Mouse (Mus musculus): ENCODE results near the gene Phlpp1.

Gene Phlpp1

GRCm38 (mm10) chr1:106172301-106172930, 864 bp downstream of the Phlpp1 start:
- peak overlapping the region; percentile 89 for H3K4me3 ChIP-seq (replicated peaks; ENCODE audit: low read length)
- H3K27me3 ChIP-seq (ENCODE audit: insufficient read depth, low read length): peaks cover 16% of the 10 kb centered on the region
- peaks cover 24% of the 10 kb centered on the region for H3K4me1 ChIP-seq (replicated peaks; ENCODE audit: low read depth, low read length)
- no peaks in the 10 kb centered on the region for H3K9me3 ChIP-seq (ENCODE audit: low read length)
- TF ChIP-seq NANOG (IDR thresholded peaks at IDR 0.05; ENCODE audit: borderline replicate concordance, low read length) (no peak), CTCF (conservative IDR thresholded peaks at IDR 0.05; ENCODE audit: low read length) (no peak)
- no peaks in the 10 kb centered on the region for H3K36me3 ChIP-seq (ENCODE audit: insufficient read depth, low read length)

GRCm38 (mm10) chr1:106172931-106173371, 1.4 kb downstream of the Phlpp1 start:
- TF ChIP-seq CTCF (conservative IDR thresholded peaks at IDR 0.05; ENCODE audit: low read length): no peak
- H3K4me1 ChIP-seq (replicated peaks; ENCODE audit: low read depth, low read length): peaks cover 24% of the 10 kb centered on the region
- H3K27me3 ChIP-seq (ENCODE audit: insufficient read depth, low read length): peaks cover 16% of the 10 kb centered on the region
- peak overlapping the region; percentile 89 for H3K4me3 ChIP-seq (replicated peaks; ENCODE audit: low read length)
- no peaks in the 10 kb centered on the region for H3K36me3 ChIP-seq (ENCODE audit: insufficient read depth, low read length)
- H3K9me3 ChIP-seq (ENCODE audit: low read length): no peaks in the 10 kb centered on the region

GRCm38 (mm10) chr1:106173621-106174156, 2.1 kb downstream of the Phlpp1 start:
- Histone ChIP-seq H3K27me3 (ENCODE audit: insufficient read depth, low read length) (peaks cover 16% of the 10 kb centered on the region), H3K4me3 (replicated peaks; ENCODE audit: low read length) (peak overlapping the region; percentile 89), H3K9me3 (ENCODE audit: low read length) (no peaks in the 10 kb centered on the region), H3K36me3 (ENCODE audit: insufficient read depth, low read length) (no peaks in the 10 kb centered on the region), H3K4me1 (replicated peaks; ENCODE audit: low read depth, low read length) (peaks cover 24% of the 10 kb centered on the region)
- TF ChIP-seq POU5F1 (IDR thresholded peaks at IDR 0.05; ENCODE audit: borderline replicate concordance, low read length) (no peak), CTCF (conservative IDR thresholded peaks at IDR 0.05; ENCODE audit: low read length) (no peak), NANOG (IDR thresholded peaks at IDR 0.05; ENCODE audit: borderline replicate concordance, low read length) (no peak)

GRCm38 (mm10) chr1:106174598-106174997, 3.0 kb downstream of the Phlpp1 start:
- TF ChIP-seq POU5F1 (IDR thresholded peaks at IDR 0.05; ENCODE audit: borderline replicate concordance, low read length) (no peak), NANOG (IDR thresholded peaks at IDR 0.05; ENCODE audit: borderline replicate concordance, low read length) (no peak), CTCF (conservative IDR thresholded peaks at IDR 0.05; ENCODE audit: low read length) (no peak)
- Histone ChIP-seq H3K36me3 (ENCODE audit: insufficient read depth, low read length) (no peaks in the 10 kb centered on the region), H3K9me3 (ENCODE audit: low read length) (no peaks in the 10 kb centered on the region), H3K27me3 (ENCODE audit: insufficient read depth, low read length) (peaks cover 16% of the 10 kb centered on the region), H3K4me3 (replicated peaks; ENCODE audit: low read length) (no peak overlapping the region), H3K4me1 (replicated peaks; ENCODE audit: low read depth, low read length) (peaks cover 24% of the 10 kb centered on the region)

GRCm38 (mm10) chr1:106175360-106175759, 3.8 kb downstream of the Phlpp1 start:
- H3K36me3 ChIP-seq (ENCODE audit: insufficient read depth, low read length): no peaks in the 10 kb centered on the region
- no peak overlapping the region for H3K4me3 ChIP-seq (replicated peaks; ENCODE audit: low read length)
- TF ChIP-seq CTCF (conservative IDR thresholded peaks at IDR 0.05; ENCODE audit: low read length): no peak
- TF ChIP-seq NANOG (IDR thresholded peaks at IDR 0.05; ENCODE audit: borderline replicate concordance, low read length): no peak
- TF ChIP-seq POU5F1 (IDR thresholded peaks at IDR 0.05; ENCODE audit: borderline replicate concordance, low read length): no peak
- no peaks in the 10 kb centered on the region for H3K9me3 ChIP-seq (ENCODE audit: low read length)
- peaks cover 16% of the 10 kb centered on the region for H3K27me3 ChIP-seq (ENCODE audit: insufficient read depth, low read length)
- peaks cover 24% of the 10 kb centered on the region for H3K4me1 ChIP-seq (replicated peaks; ENCODE audit: low read depth, low read length)

- Histone ChIP-seq H3K9me3 (ENCODE audit: low read length) (no peaks in the 10 kb centered on the region), H3K4me3 (replicated peaks; ENCODE audit: low read length) (no peak overlapping the region), H3K27me3 (ENCODE audit: insufficient read depth, low read length) (peaks cover 16% of the 10 kb centered on the region), H3K4me1 (replicated peaks; ENCODE audit: low read depth, low read length) (peaks cover 17% of the 10 kb centered on the region), H3K36me3 (ENCODE audit: insufficient read depth, low read length) (no peaks in the 10 kb centered on the region)
- TF ChIP-seq CTCF (conservative IDR thresholded peaks at IDR 0.05; ENCODE audit: low read length) (no peak), NANOG (IDR thresholded peaks at IDR 0.05; ENCODE audit: borderline replicate concordance, low read length) (no peak), POU5F1 (IDR thresholded peaks at IDR 0.05; ENCODE audit: borderline replicate concordance, low read length) (no peak)
Observed at GRCm38 (mm10) chr1:106176791-106177190, 5.2 kb downstream of the Phlpp1 start.

- no peaks in the 10 kb centered on the region for H3K36me3 ChIP-seq (ENCODE audit: insufficient read depth, low read length)
- TF ChIP-seq POU5F1 (IDR thresholded peaks at IDR 0.05; ENCODE audit: borderline replicate concordance, low read length) (no peak), CTCF (conservative IDR thresholded peaks at IDR 0.05; ENCODE audit: low read length) (no peak), NANOG (IDR thresholded peaks at IDR 0.05; ENCODE audit: borderline replicate concordance, low read length) (no peak)
- no peak overlapping the region for H3K4me3 ChIP-seq (replicated peaks; ENCODE audit: low read length)
- H3K27me3 ChIP-seq (ENCODE audit: insufficient read depth, low read length): peaks cover 7% of the 10 kb centered on the region
- H3K9me3 ChIP-seq (ENCODE audit: low read length): no peaks in the 10 kb centered on the region
- peaks cover 16% of the 10 kb centered on the region for H3K4me1 ChIP-seq (replicated peaks; ENCODE audit: low read depth, low read length)
Observed at GRCm38 (mm10) chr1:106177868-106178790, 6.6 kb downstream of the Phlpp1 start.

GRCm38 (mm10) chr1:106183701-106184100, 12.1 kb downstream of the Phlpp1 start:
- no peaks in the 10 kb centered on the region for H3K9me3 ChIP-seq (ENCODE audit: low read length)
- no peaks in the 10 kb centered on the region for H3K36me3 ChIP-seq (ENCODE audit: insufficient read depth, low read length)
- H3K4me3 ChIP-seq (replicated peaks; ENCODE audit: low read length): no peak overlapping the region
- H3K4me1 ChIP-seq (replicated peaks; ENCODE audit: low read depth, low read length): peaks cover 9% of the 10 kb centered on the region; the same call in 1 of the 2 replicates
- no peaks in the 10 kb centered on the region for H3K27me3 ChIP-seq (ENCODE audit: insufficient read depth, low read length)
- TF ChIP-seq NANOG (IDR thresholded peaks at IDR 0.05; ENCODE audit: borderline replicate concordance, low read length): no peak
- no peak for TF ChIP-seq CTCF (conservative IDR thresholded peaks at IDR 0.05; ENCODE audit: low read length)
- no peak for TF ChIP-seq POU5F1 (IDR thresholded peaks at IDR 0.05; ENCODE audit: borderline replicate concordance, low read length)

Measured in E14TG2a.4 (cell line).